Mouse (Mus musculus): ENCODE results near the gene S100z. TPM values are rescaled to one million over a fixed set of nuclear protein-coding genes. Genes with fewer than 3 reads are reported as not detected.

S100z gene
- polyA plus RNA-seq (2015; fragmentation: Nextera tagmentation; extraction: Ambion mirVana) = not detected in 2 replicates

- no peaks in the 10 kb centered on the region for H3K36me3 ChIP-seq
- peaks cover 13% of the 10 kb centered on the region for H3K27me3 ChIP-seq
- no peaks in the 10 kb centered on the region; the same call in 1 of the 2 replicates for H3K4me1 ChIP-seq (replicated peaks)
- no peak within 1 kb of the TSS for H3K9ac ChIP-seq
- no peaks in the 10 kb centered on the region for H3K9me3 ChIP-seq (replicated peaks)
- H3K4me2 ChIP-seq = no peak within 1 kb of the TSS
- no peak within 1 kb of the TSS for H3K27ac ChIP-seq
- H3K4me3 ChIP-seq = no peak within 1 kb of the TSS
- no peak for ATAC-seq (replicated peaks; ENCODE audit: insufficient number of reproducible peaks, insufficient read depth, low FRiP score, low read depth)
- 85% methylated on average over 21 of the region's 21 CpGs for WGBS
These were observed at the start of gene S100z for GRCm38 (mm10) chr13:95478671-95479413. S100z (minus strand) TSS chr13:95478721.

GRCm38 (mm10) chr13:95524674-95525491 lies 46.4 kb upstream of the S100z start, which contains the start of gene F2rl1:
F2rl1 (minus strand) TSS chr13:95525227.
- under 1% methylated on average over 54 of the region's 54 CpGs for WGBS
- H3K9me3 ChIP-seq (replicated peaks) = no peaks in the 10 kb centered on the region
- H3K27ac ChIP-seq = no peak within 1 kb of the TSS
- no peaks in the 10 kb centered on the region for H3K36me3 ChIP-seq
- peak; percentile 57 for ATAC-seq (replicated peaks; ENCODE audit: insufficient number of reproducible peaks, insufficient read depth, low FRiP score, low read depth)
- peak within 1 kb of the TSS; percentile 44 for H3K9ac ChIP-seq
- H3K4me2 ChIP-seq = peak within 1 kb of the TSS; percentile 96
- H3K4me1 ChIP-seq (replicated peaks) = peaks cover 17% of the 10 kb centered on the region
- H3K4me3 ChIP-seq = peak within 1 kb of the TSS; percentile 50
- H3K27me3 ChIP-seq = peaks cover 23% of the 10 kb centered on the region

DNA sequence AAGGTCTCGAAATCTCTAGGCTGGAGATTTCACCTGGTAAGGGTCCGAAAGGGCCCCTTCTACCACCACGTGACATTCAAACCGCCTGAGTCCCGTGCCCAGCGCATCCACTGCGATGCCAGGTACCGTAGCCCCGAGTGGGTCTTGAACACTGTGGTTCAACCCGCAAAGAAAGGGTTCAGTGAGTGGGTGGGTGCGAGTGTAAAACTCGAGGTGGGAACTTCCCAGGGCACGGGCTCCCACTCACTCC lies 45.8 kb upstream of the S100z start:
- Histone ChIP-seq H3K9ac (peak overlapping the region; percentile 44), H3K4me1 (replicated peaks) (peaks cover 17% of the 10 kb centered on the region), H3K9me3 (replicated peaks) (no peaks in the 10 kb centered on the region), H3K27ac (no peak overlapping the region), H3K4me3 (peak overlapping the region; percentile 50), H3K4me2 (peak overlapping the region; percentile 96), H3K36me3 (no peaks in the 10 kb centered on the region), H3K27me3 (peaks cover 23% of the 10 kb centered on the region)
- ATAC-seq (replicated peaks; ENCODE audit: insufficient number of reproducible peaks, insufficient read depth, low FRiP score, low read depth) = peak; percentile 25; the same call in 1 of the 2 replicates
- WGBS = under 1% methylated on average over 13 of the region's 13 CpGs

GRCm38 (mm10) chr13:95523659-95524423 lies 45.3 kb upstream of the S100z start:
- ATAC-seq (replicated peaks; ENCODE audit: insufficient number of reproducible peaks, insufficient read depth, low FRiP score, low read depth) = 0 out of 2 replicates have a peak, but pooled peaks have one; percentile 23
- Histone ChIP-seq H3K27ac (no peak overlapping the region), H3K4me1 (replicated peaks) (peaks cover 17% of the 10 kb centered on the region), H3K9ac (peak overlapping the region; percentile 44), H3K9me3 (replicated peaks) (no peaks in the 10 kb centered on the region), H3K4me3 (peak overlapping the region; percentile 50), H3K36me3 (no peaks in the 10 kb centered on the region), H3K4me2 (peak overlapping the region; percentile 96), H3K27me3 (peaks cover 23% of the 10 kb centered on the region)
- 7% methylated on average over 29 of the region's 29 CpGs for WGBS

GRCm38 (mm10) chr13:95522176-95522575 lies 43.7 kb upstream of the S100z start:
- no peak overlapping the region for H3K9ac ChIP-seq
- H3K4me1 ChIP-seq (replicated peaks) = peaks cover 17% of the 10 kb centered on the region
- no peak overlapping the region for H3K4me3 ChIP-seq
- no peaks in the 10 kb centered on the region for H3K9me3 ChIP-seq (replicated peaks)
- no peaks in the 10 kb centered on the region for H3K36me3 ChIP-seq
- H3K4me2 ChIP-seq = no peak overlapping the region
- no peak for ATAC-seq (replicated peaks; ENCODE audit: insufficient number of reproducible peaks, insufficient read depth, low FRiP score, low read depth)
- no peak overlapping the region for H3K27ac ChIP-seq
- 86% methylated on average over 10 of the region's 10 CpGs for WGBS
- peaks cover 23% of the 10 kb centered on the region for H3K27me3 ChIP-seq

DNA sequence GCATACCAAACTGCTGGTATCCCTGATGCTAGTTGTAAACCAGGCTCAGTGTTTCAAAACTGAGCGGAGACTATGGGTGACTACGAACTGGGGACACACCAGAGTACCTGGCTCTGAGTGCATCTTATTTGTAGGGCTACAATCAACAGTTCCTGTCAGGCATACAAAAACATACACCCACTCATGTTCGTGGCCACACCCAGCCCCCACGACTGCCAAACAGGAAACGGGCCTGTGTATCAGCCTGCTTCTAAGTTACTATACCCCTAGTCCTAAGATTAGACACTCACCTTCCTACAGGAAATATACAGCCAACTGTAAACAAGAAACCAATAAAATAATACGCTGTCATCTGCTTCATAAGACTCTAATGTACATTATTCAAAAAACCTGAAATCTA lies 42.5 kb upstream of the S100z start:
- Histone ChIP-seq H3K9ac (no peak overlapping the region), H3K4me3 (no peak overlapping the region), H3K9me3 (replicated peaks) (no peaks in the 10 kb centered on the region), H3K36me3 (no peaks in the 10 kb centered on the region), H3K27me3 (peaks cover 17% of the 10 kb centered on the region; the same call in 1 of the 2 replicates), H3K4me2 (no peak overlapping the region), H3K27ac (no peak overlapping the region), H3K4me1 (replicated peaks) (peaks cover 17% of the 10 kb centered on the region)
- 76% methylated on average over 6 of the region's 6 CpGs for WGBS
- ATAC-seq (replicated peaks; ENCODE audit: insufficient number of reproducible peaks, insufficient read depth, low FRiP score, low read depth) = no peak

DNA sequence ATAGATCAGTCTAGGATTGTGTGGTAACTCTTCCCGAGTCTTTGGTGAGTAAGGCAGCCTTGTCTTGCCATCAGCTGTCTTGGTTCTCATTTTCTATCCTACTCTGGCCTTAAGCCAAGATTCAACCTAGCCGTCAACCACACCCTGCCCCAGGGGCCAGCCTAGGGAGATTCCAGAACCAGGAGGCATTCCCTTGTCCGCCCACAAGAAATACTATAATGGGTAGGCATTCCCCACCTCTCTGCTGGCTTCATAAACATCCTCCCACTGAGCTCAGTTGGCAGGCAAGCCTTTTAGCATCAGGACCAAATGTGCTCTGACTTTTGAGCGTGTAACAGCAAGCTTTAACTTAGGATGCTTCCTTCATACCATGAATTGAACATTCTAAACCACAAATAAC lies 36.2 kb upstream of the S100z start:
- H3K9me3 ChIP-seq (replicated peaks) = no peaks in the 10 kb centered on the region
- H3K9ac ChIP-seq = no peak overlapping the region
- no peak for ATAC-seq (replicated peaks; ENCODE audit: insufficient number of reproducible peaks, insufficient read depth, low FRiP score, low read depth)
- H3K4me2 ChIP-seq = no peak overlapping the region
- no peaks in the 10 kb centered on the region for H3K36me3 ChIP-seq
- H3K27ac ChIP-seq = no peak overlapping the region
- 65% methylated on average over 4 of the region's 4 CpGs for WGBS
- no peak overlapping the region for H3K4me3 ChIP-seq
- H3K4me1 ChIP-seq (replicated peaks) = no peaks in the 10 kb centered on the region
- H3K27me3 ChIP-seq = no peaks in the 10 kb centered on the region

- no peak overlapping the region for H3K27ac ChIP-seq
- no peaks in the 10 kb centered on the region for H3K27me3 ChIP-seq
- H3K36me3 ChIP-seq = no peaks in the 10 kb centered on the region
- 88% methylated on average over 5 of the region's 5 CpGs for WGBS
- no peaks in the 10 kb centered on the region for H3K4me1 ChIP-seq (replicated peaks)
- no peaks in the 10 kb centered on the region for H3K9me3 ChIP-seq (replicated peaks)
- H3K4me2 ChIP-seq = no peak overlapping the region
- no peak for ATAC-seq (replicated peaks; ENCODE audit: insufficient number of reproducible peaks, insufficient read depth, low FRiP score, low read depth)
- no peak overlapping the region for H3K9ac ChIP-seq
- H3K4me3 ChIP-seq = no peak overlapping the region
These were observed 31.5 kb upstream of the S100z start for GRCm38 (mm10) chr13:95510054-95510453.

DNA sequence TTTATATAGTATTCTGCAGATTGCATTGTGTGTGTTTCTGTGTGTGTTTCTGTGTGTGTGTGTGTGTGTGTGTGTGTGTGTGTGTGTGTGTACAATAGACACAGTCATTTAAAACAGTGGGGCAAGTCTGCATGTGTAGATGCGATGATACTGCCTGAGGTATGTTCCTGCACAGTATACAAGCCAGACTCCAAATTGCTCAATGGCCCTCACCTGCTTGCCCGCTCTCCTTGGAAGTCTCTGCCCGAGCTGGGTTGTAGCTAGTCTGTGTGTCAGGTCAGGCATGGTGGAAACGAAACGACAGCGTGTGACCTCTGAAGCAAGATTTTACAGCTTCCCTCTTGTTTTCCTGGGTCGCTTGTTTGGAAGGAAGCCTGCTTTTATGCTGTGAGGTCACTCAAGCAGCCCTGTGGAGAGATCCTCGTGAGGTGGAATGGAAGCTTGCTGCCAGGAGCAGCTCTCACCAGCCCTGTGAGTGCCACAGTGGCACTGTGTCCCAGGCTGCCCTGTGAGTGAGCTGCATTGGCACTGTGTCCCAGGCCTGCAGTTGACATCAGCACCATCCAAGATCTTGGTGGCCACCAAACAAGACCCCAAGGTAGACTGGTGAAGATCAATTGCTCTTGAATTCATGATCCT lies 24.9 kb upstream of the S100z start:
- 69% methylated on average over 8 of the region's 8 CpGs for WGBS
- no peaks in the 10 kb centered on the region for H3K4me1 ChIP-seq (replicated peaks)

GRCm38 (mm10) chr13:95496601-95497000 lies 18.1 kb upstream of the S100z start:
- 86% methylated on average over 3 of the region's 3 CpGs for WGBS
- peaks cover 12% of the 10 kb centered on the region for H3K4me1 ChIP-seq (replicated peaks)
- no peaks in the 10 kb centered on the region for H3K36me3 ChIP-seq
- H3K4me2 ChIP-seq = no peak overlapping the region
- ATAC-seq (replicated peaks; ENCODE audit: insufficient number of reproducible peaks, insufficient read depth, low FRiP score, low read depth) = no peak
- no peaks in the 10 kb centered on the region for H3K9me3 ChIP-seq (replicated peaks)
- H3K9ac ChIP-seq = no peak overlapping the region
- H3K4me3 ChIP-seq = no peak overlapping the region
- H3K27ac ChIP-seq = no peak overlapping the region
- no peaks in the 10 kb centered on the region for H3K27me3 ChIP-seq

More for the DNA sequence above, 24.9 kb upstream of the S100z start:
- ATAC-seq (replicated peaks; ENCODE audit: insufficient number of reproducible peaks, insufficient read depth, low FRiP score, low read depth) = no peak
- no peaks in the 10 kb centered on the region for H3K36me3 ChIP-seq
- H3K4me3 ChIP-seq = no peak overlapping the region
- no peak overlapping the region for H3K27ac ChIP-seq
- no peaks in the 10 kb centered on the region for H3K27me3 ChIP-seq
- H3K9me3 ChIP-seq (replicated peaks) = no peaks in the 10 kb centered on the region
- H3K9ac ChIP-seq = no peak overlapping the region
- no peak overlapping the region for H3K4me2 ChIP-seq

- no peaks in the 10 kb centered on the region for H3K9me3 ChIP-seq (replicated peaks)
- ATAC-seq (replicated peaks; ENCODE audit: insufficient number of reproducible peaks, insufficient read depth, low FRiP score, low read depth) = no peak
- H3K36me3 ChIP-seq = no peaks in the 10 kb centered on the region
- no peak overlapping the region; the same call in 1 of the 2 replicates for H3K27ac ChIP-seq
- 56% methylated on average over 8 of the region's 8 CpGs for WGBS
- no peak overlapping the region for H3K9ac ChIP-seq
- H3K27me3 ChIP-seq = no peaks in the 10 kb centered on the region
- H3K4me2 ChIP-seq = no peak overlapping the region
- H3K4me1 ChIP-seq (replicated peaks) = peaks cover 12% of the 10 kb centered on the region
- no peak overlapping the region for H3K4me3 ChIP-seq
These were observed 16.3 kb upstream of the S100z start for GRCm38 (mm10) chr13:95494812-95495211.
